Mouse (Mus musculus) cortical plate, adult 2 months (tissue): ENCODE measurements around the gene Nbea.

Source experiments
- CTCF ChIP-seq: fragments of 200-500 bp; IDR thresholded peaks from 2 replicates; pipeline ENCODE4 v1.5.1; 2011; ENCODE audit warnings: mild to moderate bottlenecking, control low read depth, low read length; ENCODE audit not compliant: insufficient read depth; ENCODE audit errors: extremely low read depth
- POLR2A ChIP-seq: fragments of 200-500 bp; IDR thresholded peaks from 2 replicates; pipeline ENCODE4 v1.6.1; 2011; ENCODE audit warnings: mild to moderate bottlenecking, low read length, control low read depth; ENCODE audit not compliant: insufficient read depth; ENCODE audit errors: extremely low read depth

DNA sequence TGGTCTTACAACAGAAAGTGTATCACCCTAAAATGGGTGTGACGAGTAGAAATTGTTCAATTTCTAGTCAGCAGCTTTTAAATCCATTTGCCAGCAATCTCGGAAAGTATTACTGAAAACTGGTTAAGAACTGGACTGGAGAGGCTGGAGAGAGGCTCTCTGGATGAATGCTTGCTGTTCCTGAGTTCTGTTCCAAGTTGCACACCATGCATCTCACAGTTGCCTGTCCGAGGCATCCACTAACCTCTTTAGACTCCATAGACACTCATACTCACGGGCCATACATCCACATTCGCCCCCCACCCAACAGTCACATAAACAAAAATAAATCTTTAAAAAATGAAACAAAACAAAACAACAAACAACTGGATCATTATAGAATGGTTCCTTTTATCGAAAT, 407.7 kb downstream of the Nbea start:
- TF ChIP-seq CTCF: no peak
- no peak for TF ChIP-seq POLR2A
